Comparison of ENCODE assay signal across 20 mouse cellular contexts in genomic region chr4:138077663-138078295, GRCm38 (mm10).
A peak's percentile ranks its signal among the peaks of the same experiment; 100 is the strongest.
DNase-seq lines count a peak whose midpoint lies in the region; ATAC-seq and TF ChIP-seq lines count a peak whose summit lies in the region.
"Had no signal": no experiment of that assay in that cellular context is flagged by ENCODE, and none has a peak within 500 bp of the region (broad histone marks: within the 10 kb centered on the region; RNA-seq: fewer than 3 reads in every experiment).

No protein-coding gene starts in this region.

- H3K27ac ChIP-seq in gastrocnemius, adult 2 months: peak overlapping the region; percentile 96
- no peak overlapping the region for H3K27ac ChIP-seq in MEL (ENCODE audit: control insufficient read depth, low read depth, low read length)
- no peak overlapping the region for H3K27ac ChIP-seq in hindbrain, embryonic 12.5 days
- H3K27ac ChIP-seq: forebrain, embryonic 12.5 days; heart, embryonic 10.5 days; left cerebral cortex, adult 2 months; limb, embryonic 15.5 days; neural tube, embryonic 12.5 days had no signal

- intact Hi-C loops in gastrocnemius, adult 2 months (cut with DNase I): no loop called here

- WGBS in hindbrain, embryonic 12.5 days: 98% methylated on average over 3 of the region's 3 CpGs

- H3K9me3 ChIP-seq in MEL (replicated peaks; ENCODE audit: insufficient read depth, low read length): no peaks in the 10 kb centered on the region
- no peaks in the 10 kb centered on the region for H3K9me3 ChIP-seq in hindbrain, embryonic 12.5 days (replicated peaks)
- H3K9me3 ChIP-seq: forebrain, embryonic 12.5 days; heart, embryonic 10.5 days; limb, embryonic 15.5 days; neural tube, embryonic 12.5 days had no signal

- peaks cover 4 to 8% of the 10 kb centered on the region in 2 experiments; a peak in 3 of 4 replicates for H3K36me3 ChIP-seq in MEL (ENCODE audit: control insufficient read depth in 1 of 2, insufficient read depth in 2 of 2, low read length in 2 of 2)
- peaks cover 11% of the 10 kb centered on the region for H3K36me3 ChIP-seq in hindbrain, embryonic 12.5 days

- TF ChIP-seq CTCF in gastrocnemius, adult 2 months (IDR thresholded peaks at IDR 0.05): no peak
- TF ChIP-seq CTCF in MEL (IDR thresholded peaks at IDR 0.05 in 2 of 3, conservative IDR thresholded peaks at IDR 0.05 in 1 of 3; ENCODE audit: control insufficient read depth in 1 of 3, insufficient read depth in 1 of 3, low read depth in 2 of 3, low read length in 3 of 3, poor library complexity in 1 of 3, severe bottlenecking in 1 of 3): no peak

- peak overlapping the region; percentile 61 for H3K4me3 ChIP-seq in gastrocnemius, adult 2 months
- H3K4me3 ChIP-seq in MEL (ENCODE audit: control insufficient read depth in 1 of 2, insufficient read depth in 1 of 2, low read depth in 2 of 2, low read length in 2 of 2): no peak overlapping the region
- H3K4me3 ChIP-seq in hindbrain, embryonic 12.5 days: no peak overlapping the region
- H3K4me3 ChIP-seq: forebrain, embryonic 12.5 days; heart, embryonic 10.5 days; left cerebral cortex, adult 2 months; limb, embryonic 15.5 days; neural tube, embryonic 12.5 days had no signal

- no peak overlapping the region for H3K9ac ChIP-seq in MEL (ENCODE audit: control insufficient read depth, low read depth, low read length, poor library complexity, severe bottlenecking)
- H3K9ac ChIP-seq in hindbrain, embryonic 12.5 days: no peak overlapping the region
- H3K9ac ChIP-seq: forebrain, embryonic 12.5 days; limb, embryonic 15.5 days; neural tube, embryonic 12.5 days had no signal

- peak; percentile 55 for ATAC-seq in megakaryocyte-erythroid progenitor cell, adult 5-6 weeks (replicated peaks; ENCODE audit: low FRiP score, low TSS enrichment, poor library complexity, severe bottlenecking)
- ATAC-seq in hindbrain, embryonic 12.5 days (ENCODE audit: low FRiP score): no peak
- ATAC-seq: midbrain, embryonic 16.5 days had no signal

- peaks cover 3 to 6% of the 10 kb centered on the region in 2 experiments; a peak in 3 of 4 replicates for H3K4me1 ChIP-seq in MEL (ENCODE audit: control insufficient read depth in 1 of 2, insufficient read depth in 2 of 2, low read length in 2 of 2)
- H3K4me1 ChIP-seq in hindbrain, embryonic 12.5 days: peaks cover 12% of the 10 kb centered on the region
- H3K4me1 ChIP-seq: neural tube, embryonic 12.5 days had no signal

- no peak for TF ChIP-seq EP300 in MEL (IDR thresholded peaks at IDR 0.05; ENCODE audit: low read depth in 1 of 2, low read length in 2 of 2)

- peak; percentile 46 for DNase-seq in gastrocnemius, adult 2 months
- DNase-seq in gastrocnemius, postnatal 25 days: no peak
- peak; percentile 32 for DNase-seq in MEL (ENCODE audit: low read depth, low spot score)
- DNase-seq in fibroblast of lung, adult 2 months (ENCODE audit: low read depth): peak; percentile 40
- no peak for DNase-seq in left cerebral cortex, adult 18-20 months (ENCODE audit: low spot score in 2 of 2)
- no peak for DNase-seq in cerebellum, adult 11-12 months
- DNase-seq: B cell, adult 2 months; cerebellum, adult 9-11 months; heart, postnatal 36 days; kidney, postnatal 4 days; lung, postnatal 4 days; thymus, postnatal 14 days had no signal

- peaks cover 2% of the 10 kb centered on the region; the same call in 1 of the 2 replicates for H3K79me2 ChIP-seq in MEL (ENCODE audit: control insufficient read depth, insufficient read depth, low read length, poor library complexity)

- no peak for TF ChIP-seq POLR2A in MEL (IDR thresholded peaks at IDR 0.05; ENCODE audit: control insufficient read depth in 1 of 2, insufficient read depth in 1 of 2, low read depth in 1 of 2, low read length in 2 of 2, poor library complexity in 1 of 2)

- TF ChIP-seq RAD21 in MEL (IDR thresholded peaks at IDR 0.05; ENCODE audit: low read depth, low read length): no peak

- H3K27me3 ChIP-seq in MEL (ENCODE audit: control insufficient read depth in 1 of 2, insufficient read depth in 2 of 2, low read length in 2 of 2): no peaks in the 10 kb centered on the region
- H3K27me3 ChIP-seq in hindbrain, embryonic 12.5 days: no peaks in the 10 kb centered on the region
- H3K27me3 ChIP-seq: forebrain, embryonic 12.5 days; limb, embryonic 15.5 days; neural tube, embryonic 12.5 days had no signal

- no peak overlapping the region for H3K4me2 ChIP-seq in hindbrain, embryonic 12.5 days (replicated peaks)
- H3K4me2 ChIP-seq: forebrain, embryonic 12.5 days; limb, embryonic 15.5 days; neural tube, embryonic 12.5 days had no signal

TF ChIP-seq in MEL, 35 proteins besides CTCF, POLR2A, EP300 and RAD21:
- TF ChIP-seq MYC (IDR thresholded peaks at IDR 0.05; ENCODE audit: low read depth, low read length) (no peak), MAFK (IDR thresholded peaks at IDR 0.05; ENCODE audit: borderline replicate concordance, low read depth, low read length) (no peak), KAT2A (conservative IDR thresholded peaks at IDR 0.05; ENCODE audit: low read depth, low read length) (no peak), GATA1 (IDR thresholded peaks at IDR 0.05; ENCODE audit: low read depth, low read length) (no peak), GABPA (IDR thresholded peaks at IDR 0.05; ENCODE audit: low read depth, low read length) (no peak), RCOR1 (IDR thresholded peaks at IDR 0.05; ENCODE audit: low read depth, low read length) (no peak), ZKSCAN1 (IDR thresholded peaks at IDR 0.05; ENCODE audit: low read depth, low read length) (no peak), CHD1 (IDR thresholded peaks at IDR 0.05; ENCODE audit: low read depth, low read length) (no peak), TCF12 (IDR thresholded peaks at IDR 0.05; ENCODE audit: low read depth, low read length) (no peak), SMC3 (IDR thresholded peaks at IDR 0.05; ENCODE audit: low read depth, low read length) (no peak), SIN3A (IDR thresholded peaks at IDR 0.05; ENCODE audit: low read length) (no peak), MAZ (IDR thresholded peaks at IDR 0.05; ENCODE audit: low read depth, low read length) (no peak), E2F4 (IDR thresholded peaks at IDR 0.05; ENCODE audit: borderline replicate concordance, low read depth, low read length) (no peak)

Comparison
In these comparisons a context has a peak if more than half of its experiments do, and no peak if none do; other contexts are left out.
1. DNase-seq: peak in gastrocnemius, adult 2 months (single experiment), MEL (single experiment) and fibroblast of lung, adult 2 months (single experiment); none in gastrocnemius, postnatal 25 days (single experiment), left cerebral cortex, adult 18-20 months (0 of 2) and cerebellum, adult 11-12 months (single experiment).